Mouse (Mus musculus) liver, embryonic 14.5 days (tissue): ENCODE data around the gene Hyal3. TPM values are rescaled to one million over a fixed set of nuclear protein-coding genes. Genes with fewer than 3 reads are reported as not detected.

ENCODE experiments used
- ATAC-seq: fragments of 200-750 bp; cut with Nextera tagmentation; 2 replicates; pipeline ENCODE4 v1.8.0; 2017; ENCODE audit warnings: moderate number of reproducible peaks, mild to moderate bottlenecking, moderate library complexity; ENCODE audit not compliant: insufficient read depth
- DNase-seq, 3 experiments: peaks; one replicate each; pipeline ENCODE4 v3.0.0-alpha.2; 2012 to 2013; ENCODE audit warnings: low read depth in 3 of 3, low spot score in 3 of 3
- H3K27ac ChIP-seq: fragments of 300-500 bp; sonication (generic); 2 replicates; pipeline ENCODE4 v1.5.1; 2014; ENCODE audit warnings: moderate library complexity, mild to moderate bottlenecking, control low read depth, inconsistent platforms
- H3K27me3 ChIP-seq: fragments of 300-500 bp; sonication (generic); 2 replicates; pipeline ENCODE4 v1.6.1; 2014; ENCODE audit warnings: mild to moderate bottlenecking, low read length, moderate library complexity; ENCODE audit not compliant: control insufficient read depth, insufficient read depth
- H3K36me3 ChIP-seq: fragments of 300-500 bp; sonication (generic); replicated peaks from 2 replicates; pipeline ENCODE4 v1.6.1; 2014; ENCODE audit warnings: low read depth; ENCODE audit not compliant: control insufficient read depth, insufficient read depth
- H3K4me1 ChIP-seq, 2 experiments: fragments of 200-500 bp in 1 of 2; fragments of 300-500 bp in 1 of 2; sonication (generic) in 1 of 2; replicated peaks; 2 replicates each; pipeline ENCODE4 v1.6.1; 2012 to 2014; ENCODE audit warnings: antibody characterized with exemption in 1 of 2, inconsistent platforms in 1 of 2, low read length in 1 of 2; ENCODE audit not compliant: control insufficient read depth in 2 of 2, insufficient read depth in 2 of 2
- H3K4me2 ChIP-seq: fragments of 300-500 bp; sonication (generic); 2 replicates; pipeline ENCODE4 v1.6.1; 2014; ENCODE audit warnings: low read depth, mild to moderate bottlenecking, control low read depth, moderate library complexity
- H3K4me3 ChIP-seq, 2 experiments: fragments of 200-500 bp in 1 of 2; fragments of 300-500 bp in 1 of 2; sonication (generic) in 1 of 2; 2 replicates each; pipeline ENCODE4 v1.5.1; 2012 to 2014; ENCODE audit warnings: low read depth in 2 of 2, low read length in 2 of 2, mild to moderate bottlenecking in 2 of 2, control low read depth in 1 of 2, inconsistent platforms in 1 of 2, moderate library complexity in 1 of 2; ENCODE audit not compliant: insufficient read depth in 1 of 2
- H3K9ac ChIP-seq: fragments of 300-500 bp; sonication (generic); replicated peaks from 2 replicates; pipeline ENCODE4 v1.6.1; 2014; ENCODE audit warnings: mild to moderate bottlenecking, control low read depth, moderate library complexity
- H3K9me3 ChIP-seq: fragments of 300-500 bp; sonication (generic); 2 replicates; pipeline ENCODE4 v1.6.1; 2016; ENCODE audit warnings: low read length, mixed read lengths; ENCODE audit not compliant: control insufficient read depth
- CTCF ChIP-seq: IDR thresholded peaks from 2 replicates; pipeline ENCODE4 v1.5.1; 2016; ENCODE audit warnings: antibody characterized with exemption, low read depth, control low read depth
- EP300 ChIP-seq: IDR thresholded peaks from 2 replicates; pipeline ENCODE4 v1.6.1; 2016; ENCODE audit warnings: antibody characterized with exemption, low read depth
- WGBS: fragments of 180-500 bp; shearing (Covaris S2); extraction: QIAGEN DNeasy Blood & Tissue Kit; methylation state at CpG from one replicate; pipeline ENCODE4 v1.1.7; 2014; ENCODE audit not compliant: insufficient replicate concordance; 5-methylcytosine and 5-hydroxymethylcytosine counted together
- polyA plus RNA-seq, 2 experiments: library from polyadenylated mRNA; depleted of rRNA in 1 of 2; stranded (reverse) in 1 of 2; unstranded in 1 of 2; fragments of >200 nt; fragmentation: Nextera tagmentation in 1 of 2; extraction: Ambion mirVana in 1 of 2; gene quantifications; 2 replicates each; pipeline versions ENCODE4 v1.2.1 to v1.2.3; 2012 to 2014

Hyal3 gene
- polyA plus RNA-seq, 2 experiments = 0.45 to 0.69 TPM

DNA sequence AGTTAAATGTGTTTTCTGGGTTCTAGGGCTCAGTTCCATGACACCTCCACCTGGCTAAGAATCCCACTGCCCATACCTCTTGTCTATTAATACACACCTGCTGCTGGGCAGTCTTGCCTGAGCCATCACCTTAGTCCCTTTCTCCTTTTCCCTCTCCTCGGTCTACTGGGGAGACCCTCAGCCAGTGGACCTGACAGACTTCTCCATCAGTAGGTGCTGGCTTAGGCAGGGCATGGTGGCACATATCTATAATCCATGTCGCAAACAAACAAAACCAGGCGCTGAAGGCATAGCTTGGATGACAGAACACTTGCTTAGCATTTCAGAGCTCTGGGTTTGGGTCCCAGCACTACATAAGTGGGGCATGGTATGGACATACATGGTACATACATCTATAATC lies 41.9 kb upstream of the Hyal3 start:
- H3K36me3 ChIP-seq = peaks cover 27% of the 10 kb centered on the region
- DNase-seq (no peak), ATAC-seq (no peak)
- no peaks in the 10 kb centered on the region for H3K9me3 ChIP-seq
- H3K4me1 ChIP-seq = peaks cover 13 to 28% of the 10 kb centered on the region in 2 experiments
- H3K27me3 ChIP-seq = no peaks in the 10 kb centered on the region
- no peak overlapping the region for H3K27ac ChIP-seq
- H3K4me2 ChIP-seq = no peak overlapping the region
- no peak overlapping the region for H3K4me3 ChIP-seq
- TF ChIP-seq EP300 (no peak), CTCF (no peak)
- WGBS = 85% methylated on average over 3 of the region's 3 CpGs
- H3K9ac ChIP-seq = no peak overlapping the region

DNA sequence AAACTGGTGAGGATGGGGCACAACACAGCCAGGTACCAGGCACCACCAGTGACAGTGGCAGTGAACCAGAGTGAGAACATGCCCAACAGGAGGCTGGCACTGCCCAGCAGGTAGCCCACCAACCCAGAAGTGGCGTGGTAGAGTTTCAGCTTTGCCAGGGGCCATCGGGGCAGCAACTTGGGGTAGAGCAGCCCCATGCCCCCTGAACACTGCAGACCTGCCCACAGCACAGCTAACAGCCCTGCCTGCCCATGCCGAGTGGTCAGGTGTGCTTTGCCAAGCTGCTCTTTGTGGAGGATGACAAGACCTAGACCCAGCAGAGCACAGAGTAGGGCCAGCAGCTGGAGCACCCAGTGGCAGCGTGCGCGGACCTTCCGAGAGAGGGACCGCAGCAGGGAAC lies 40.7 kb upstream of the Hyal3 start:
- no peak overlapping the region for H3K4me2 ChIP-seq
- H3K4me3 ChIP-seq = no peak overlapping the region
- WGBS = 85% methylated on average over 8 of the region's 8 CpGs
- peaks cover 13 to 28% of the 10 kb centered on the region in 2 experiments for H3K4me1 ChIP-seq
- no peaks in the 10 kb centered on the region for H3K27me3 ChIP-seq
- DNase-seq = no peak
- H3K36me3 ChIP-seq = peaks cover 27% of the 10 kb centered on the region
- TF ChIP-seq CTCF (no peak), EP300 (no peak)
- no peak for ATAC-seq
- no peaks in the 10 kb centered on the region for H3K9me3 ChIP-seq
- no peak overlapping the region for H3K27ac ChIP-seq
- no peak overlapping the region for H3K9ac ChIP-seq

DNA sequence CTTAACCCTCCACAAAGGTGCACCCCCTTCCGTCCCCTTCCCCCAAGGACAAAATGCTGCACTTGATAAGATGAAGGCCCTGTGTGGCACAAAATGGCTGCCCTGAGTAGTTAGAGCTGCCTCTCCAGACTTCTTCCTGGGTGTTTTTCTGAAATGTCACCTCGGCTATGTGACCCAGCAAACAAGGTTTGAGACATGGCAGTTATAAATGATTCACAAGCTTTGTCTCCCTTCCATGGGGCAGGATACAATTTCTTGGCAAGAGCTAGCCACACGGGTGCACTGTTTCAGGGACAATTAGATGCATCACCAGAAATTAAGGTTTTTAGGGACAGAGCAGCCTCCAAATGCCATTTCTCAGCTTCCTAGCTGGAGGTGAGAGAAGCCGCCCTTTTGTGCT lies 40.2 kb upstream of the Hyal3 start:
- Histone ChIP-seq H3K36me3 (peaks cover 27% of the 10 kb centered on the region), H3K4me2 (no peak overlapping the region), H3K4me1 (peaks cover 11 to 28% of the 10 kb centered on the region in 2 experiments), H3K27ac (no peak overlapping the region), H3K9me3 (no peaks in the 10 kb centered on the region), H3K9ac (no peak overlapping the region), H3K27me3 (no peaks in the 10 kb centered on the region), H3K4me3 (no peak overlapping the region)
- ATAC-seq (no peak), DNase-seq (no peak)
- TF ChIP-seq CTCF (no peak), EP300 (no peak)
- 62% methylated on average over 4 of the region's 4 CpGs for WGBS

- Histone ChIP-seq H3K4me3 (peak overlapping the region; percentile 67 to 96; a peak in 2 of 4 replicates), H3K27ac (no peak overlapping the region), H3K4me1 (peaks cover 7 to 23% of the 10 kb centered on the region in 2 experiments), H3K36me3 (peaks cover 27% of the 10 kb centered on the region), H3K9ac (no peak overlapping the region), H3K9me3 (no peaks in the 10 kb centered on the region), H3K4me2 (peak overlapping the region; percentile 98), H3K27me3 (no peaks in the 10 kb centered on the region)
- no peak for DNase-seq
- WGBS = 39% methylated on average over 10 of the region's 10 CpGs
- ATAC-seq = no peak
- no peak for TF ChIP-seq CTCF
- TF ChIP-seq EP300 = no peak
Measured at GRCm38 (mm10) chr9:107541005-107541404, 39.6 kb upstream of the Hyal3 start.

DNA sequence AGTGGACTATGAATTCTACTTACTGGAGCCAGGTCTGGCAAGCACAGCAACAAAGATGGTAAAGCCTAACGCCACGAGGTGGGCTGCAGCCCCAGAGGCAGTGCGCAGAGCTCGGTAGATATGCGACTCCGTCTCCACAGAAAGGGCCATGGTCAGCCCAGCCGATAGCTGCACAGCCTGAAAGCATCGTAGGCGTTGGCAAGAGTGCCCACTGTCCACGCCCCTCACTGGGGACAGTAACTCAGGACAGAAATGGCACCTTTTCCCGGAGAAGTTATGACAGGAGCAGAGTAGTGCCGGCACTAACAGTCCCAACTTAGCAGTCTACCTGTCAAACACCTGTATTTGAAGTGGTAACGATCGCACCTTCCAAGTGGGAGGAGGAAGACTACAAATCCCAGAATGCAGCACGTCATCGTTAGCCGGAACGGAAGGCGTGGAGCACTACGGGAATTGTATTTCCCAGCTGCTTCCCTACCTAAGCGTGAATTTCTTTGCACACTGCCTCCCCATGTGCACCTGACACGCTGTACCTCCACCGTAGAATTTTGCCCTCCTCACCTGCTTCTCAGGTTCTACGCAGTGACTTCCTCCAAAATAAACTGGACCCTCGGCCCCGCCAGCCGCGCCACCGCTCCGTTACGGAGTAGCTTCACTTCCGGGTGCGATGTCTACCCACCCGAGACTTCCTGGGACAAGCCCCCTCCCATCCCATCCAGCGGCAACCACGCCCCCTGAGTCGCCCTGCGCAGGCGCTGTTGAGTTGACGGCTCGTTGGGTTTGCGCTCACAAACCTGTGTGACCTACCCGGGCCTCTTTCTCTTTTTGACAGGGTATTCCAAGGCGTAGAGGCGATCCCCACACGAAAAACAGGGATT lies 38.9 kb upstream of the Hyal3 start, which contains the start of the genes Cyb561d2 and Nprl2:
Gene Cyb561d2 (minus strand): TSS at position 720 of the 878 bp plus-strand sequence.
Gene Nprl2 (plus strand): TSS at position 753 of the 878 bp plus-strand sequence.
- TF ChIP-seq CTCF (no peak), EP300 (no peak)
- Histone ChIP-seq H3K9ac (peak within 1 kb of the TSS; percentile 83), H3K27me3 (no peaks in the 10 kb centered on the region), H3K27ac (peak within 1 kb of the TSS; percentile 26), H3K9me3 (no peaks in the 10 kb centered on the region), H3K36me3 (peaks cover 27% of the 10 kb centered on the region), H3K4me2 (peak within 1 kb of the TSS; percentile 98), H3K4me3 (peak within 1 kb of the TSS; percentile 67 to 96), H3K4me1 (peaks cover 6 to 16% of the 10 kb centered on the region in 2 experiments)
- ATAC-seq (peak; percentile 82), DNase-seq (peak; percentile 77 to 84 (median 77))
- WGBS = under 1% methylated on average over 46 of the region's 46 CpGs
